Mouse (Mus musculus) brain, embryonic 18.5 days (tissue): ENCODE measurements around the gene Nyap1.

ENCODE experiments used
- DNase-seq: peaks from one replicate; pipeline ENCODE4 v3.0.0-alpha.2; 2012; ENCODE audit warnings: low read depth, low spot score

Gene Nyap1

DNA sequence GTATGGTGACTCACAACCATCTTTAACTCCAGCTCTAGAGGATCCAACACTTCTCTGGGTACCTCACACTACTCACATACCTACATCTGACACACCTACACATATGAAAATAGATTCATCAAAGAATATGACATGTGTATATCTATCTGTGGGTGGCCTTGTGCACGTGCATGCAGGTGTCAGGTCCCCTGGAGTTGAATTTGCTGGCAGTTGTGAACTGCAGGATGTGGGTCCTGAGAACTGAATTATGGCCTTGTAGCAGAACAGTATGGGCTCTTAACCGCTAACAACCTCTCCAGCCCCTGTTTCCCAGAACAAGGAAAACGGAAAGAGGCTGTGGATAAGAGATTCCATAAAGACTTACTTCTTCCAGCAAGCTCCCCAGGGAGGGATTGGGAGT lies 42.3 kb downstream of the Nyap1 start:
- DNase-seq, result no peak

DNA sequence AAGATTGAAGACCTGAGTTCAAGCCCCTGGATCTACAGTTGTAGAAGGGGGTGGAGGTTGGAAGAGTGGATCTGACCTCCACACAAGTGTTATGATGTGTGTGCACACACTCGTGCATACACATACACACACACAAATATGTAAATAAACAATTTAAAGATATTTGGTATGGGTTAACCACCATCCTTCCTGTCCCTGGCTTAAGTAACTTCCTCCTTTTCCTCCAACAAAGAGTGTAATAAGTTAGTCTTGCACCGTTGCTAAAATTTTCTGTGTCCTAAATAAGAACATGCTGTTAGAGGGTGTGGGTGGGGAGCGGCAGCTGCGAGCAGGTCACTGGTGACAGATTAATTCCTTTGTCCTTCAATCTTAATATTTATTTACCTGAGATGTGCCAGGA lies 45.5 kb downstream of the Nyap1 start:
- no peak for DNase-seq

DNA sequence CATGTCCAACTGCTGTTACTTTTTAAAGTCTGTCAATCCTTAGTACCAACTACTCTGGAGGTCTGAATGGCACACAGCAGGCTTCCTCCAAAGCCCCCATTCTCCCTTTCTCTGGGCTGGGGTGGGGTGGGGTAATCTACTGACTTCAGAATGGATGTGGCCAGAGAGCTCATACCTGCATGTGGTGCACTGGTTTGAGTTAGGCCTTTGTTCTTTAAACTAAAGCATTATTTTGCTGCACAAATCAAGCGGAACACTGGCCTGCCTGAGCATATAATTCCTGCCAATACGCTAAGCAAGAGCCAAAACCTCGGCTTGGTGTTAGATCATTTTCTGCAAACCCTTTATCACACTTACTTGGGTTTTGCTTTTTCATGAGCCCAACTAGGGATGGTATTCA lies 46.6 kb downstream of the Nyap1 start:
- no peak for DNase-seq

DNA sequence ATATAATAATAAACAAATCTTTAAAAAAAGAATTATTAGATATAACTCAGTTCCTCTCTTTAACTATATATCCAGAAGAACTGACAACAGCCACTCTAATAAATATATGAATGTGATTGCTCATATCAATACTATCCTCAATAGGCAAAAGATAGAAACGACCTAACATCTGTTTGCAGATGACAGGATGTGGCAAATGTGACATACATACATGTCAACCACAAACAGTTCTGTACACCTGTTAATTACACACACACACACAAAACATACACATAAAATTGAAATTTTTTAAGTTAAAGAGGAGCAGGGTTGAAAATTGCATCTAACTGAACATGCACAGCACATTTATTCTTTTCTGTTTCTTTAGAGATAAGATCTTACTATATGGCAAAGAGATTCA lies 49.5 kb downstream of the Nyap1 start:
- no peak for DNase-seq

DNA sequence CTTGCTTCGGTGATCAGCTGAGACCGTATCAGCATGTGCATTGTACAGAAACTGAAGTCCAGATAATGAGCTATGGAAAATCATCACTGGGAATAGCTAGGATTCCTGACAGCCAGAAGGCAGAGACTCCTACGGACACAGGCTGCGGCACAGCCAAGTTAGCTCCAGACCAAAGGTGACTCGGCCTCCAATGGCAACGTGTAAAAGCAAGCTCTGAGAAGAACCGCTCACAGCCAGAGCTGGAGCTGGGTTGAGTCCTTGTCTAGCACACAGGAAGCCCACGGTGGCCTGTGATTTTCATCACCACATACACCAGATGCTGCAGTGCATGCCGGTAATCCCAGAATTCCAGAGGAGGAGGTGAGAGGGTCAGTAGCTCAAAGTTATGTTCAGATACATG lies 50.9 kb downstream of the Nyap1 start:
- no peak for DNase-seq

DNA sequence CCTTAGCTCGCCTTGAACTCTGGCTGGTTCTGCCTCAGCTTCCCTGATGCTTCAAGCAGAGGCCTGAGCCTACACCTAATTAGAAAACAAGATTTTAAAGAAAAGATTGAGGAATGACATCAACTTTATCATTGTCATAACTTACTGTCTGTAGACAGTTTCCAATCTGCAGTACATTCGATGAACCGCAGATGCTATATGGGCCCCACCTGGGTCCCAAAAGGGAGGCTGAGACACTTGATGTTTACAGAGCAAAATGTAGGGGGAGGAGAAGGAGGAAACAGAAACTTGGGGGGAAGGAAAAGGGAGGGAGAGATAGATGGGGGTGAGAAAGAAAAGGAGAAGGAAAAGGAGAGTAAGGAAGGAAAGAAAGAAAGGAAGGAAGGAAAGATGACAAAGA lies 51.4 kb downstream of the Nyap1 start:
- no peak for DNase-seq

DNA sequence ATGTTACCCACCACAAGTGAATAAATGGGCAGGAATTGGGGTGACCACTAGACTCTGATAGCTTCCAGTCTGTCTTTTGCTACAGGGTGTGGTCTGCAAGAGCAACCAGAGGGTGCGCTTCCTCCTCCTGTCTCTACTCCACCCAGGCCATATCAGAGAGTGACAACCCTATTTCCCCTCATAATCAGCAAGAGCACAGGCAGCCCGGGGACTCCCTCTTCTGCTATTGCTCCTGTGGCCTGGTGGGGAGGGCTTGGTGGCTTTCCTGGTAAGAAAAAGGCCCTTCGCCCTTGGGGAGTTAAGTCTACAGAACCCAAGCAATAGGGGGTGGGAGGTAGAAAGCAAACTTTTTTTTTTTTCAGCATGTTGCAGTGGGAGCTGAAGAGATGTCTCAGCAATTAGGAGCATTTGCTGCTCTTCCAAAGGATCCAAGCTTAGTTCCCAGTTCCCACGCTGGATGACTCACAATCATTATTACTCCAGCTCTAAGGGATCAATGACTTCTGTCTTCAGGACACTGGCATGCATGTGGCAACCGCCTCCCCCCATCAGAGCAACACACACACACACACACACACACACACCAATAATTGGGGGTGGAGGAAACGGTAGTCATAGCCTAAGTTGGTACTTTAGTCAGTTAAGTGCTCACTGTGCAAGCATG lies 55.1 kb downstream of the Nyap1 start:
- no peak for DNase-seq

DNA sequence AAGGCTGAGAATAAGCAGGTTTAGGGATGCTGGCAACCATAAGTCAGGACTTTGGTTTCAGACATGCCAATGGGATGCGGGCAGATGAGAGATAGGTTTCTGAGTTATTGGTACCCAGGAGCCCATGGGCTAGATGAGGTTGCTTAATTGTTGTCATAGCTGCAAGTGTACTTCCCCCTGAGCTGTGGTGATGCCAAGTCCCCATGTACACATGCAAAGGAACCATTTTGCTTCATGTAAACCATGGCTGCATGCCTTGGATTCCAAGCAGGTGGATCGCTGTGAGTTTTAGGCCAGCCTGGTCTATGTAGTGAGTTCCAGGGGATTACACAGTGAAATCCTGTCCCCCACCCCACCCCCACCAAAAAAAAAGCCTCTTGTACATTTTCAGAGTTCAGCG lies 55.8 kb downstream of the Nyap1 start:
- no peak for DNase-seq

DNA sequence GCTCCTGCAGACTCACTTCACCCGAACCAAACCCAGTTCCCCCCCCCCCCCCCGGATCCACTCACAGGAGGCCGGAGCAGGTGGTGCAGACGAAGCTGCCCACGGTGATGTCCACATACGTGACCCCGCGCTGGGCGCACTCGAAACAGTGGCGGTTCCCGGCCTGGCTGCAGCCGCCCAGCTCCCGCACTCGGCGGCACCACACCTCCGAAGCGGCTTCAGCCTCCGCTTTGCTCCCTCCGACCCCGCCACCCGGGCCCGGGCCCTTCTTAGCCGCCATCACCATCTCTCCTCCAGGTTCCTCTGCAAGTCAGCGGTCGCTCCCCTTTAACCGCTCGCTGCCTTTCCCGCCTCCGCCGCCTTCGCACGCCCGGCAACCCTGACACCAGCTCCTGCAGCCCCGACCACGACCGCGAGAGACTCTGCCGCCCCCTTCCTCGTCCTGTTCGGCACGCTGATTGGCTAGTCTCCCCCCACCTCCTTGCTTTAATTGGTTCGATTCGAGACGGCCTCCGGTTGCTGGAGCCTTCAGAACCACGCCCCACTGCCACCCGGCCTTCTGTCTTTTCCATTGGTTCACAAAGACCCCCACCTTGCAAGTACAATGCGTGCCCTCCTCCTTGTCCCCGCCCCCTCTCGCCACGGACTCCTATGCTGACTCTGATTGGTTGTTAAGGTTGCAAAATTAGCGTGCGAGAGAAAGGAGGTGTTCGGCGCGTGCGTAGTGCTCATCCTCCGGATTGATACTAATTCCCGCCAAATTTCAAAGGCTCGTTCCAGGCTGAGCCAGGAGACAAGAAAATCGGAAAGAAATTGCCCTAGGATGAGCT lies 56.9 kb downstream of the Nyap1 start, which contains the start of gene Agfg2:
Gene Agfg2, minus strand, starts transcription at position 433 of the 830 bp plus-strand sequence.
- peak; percentile 100 for DNase-seq

DNA sequence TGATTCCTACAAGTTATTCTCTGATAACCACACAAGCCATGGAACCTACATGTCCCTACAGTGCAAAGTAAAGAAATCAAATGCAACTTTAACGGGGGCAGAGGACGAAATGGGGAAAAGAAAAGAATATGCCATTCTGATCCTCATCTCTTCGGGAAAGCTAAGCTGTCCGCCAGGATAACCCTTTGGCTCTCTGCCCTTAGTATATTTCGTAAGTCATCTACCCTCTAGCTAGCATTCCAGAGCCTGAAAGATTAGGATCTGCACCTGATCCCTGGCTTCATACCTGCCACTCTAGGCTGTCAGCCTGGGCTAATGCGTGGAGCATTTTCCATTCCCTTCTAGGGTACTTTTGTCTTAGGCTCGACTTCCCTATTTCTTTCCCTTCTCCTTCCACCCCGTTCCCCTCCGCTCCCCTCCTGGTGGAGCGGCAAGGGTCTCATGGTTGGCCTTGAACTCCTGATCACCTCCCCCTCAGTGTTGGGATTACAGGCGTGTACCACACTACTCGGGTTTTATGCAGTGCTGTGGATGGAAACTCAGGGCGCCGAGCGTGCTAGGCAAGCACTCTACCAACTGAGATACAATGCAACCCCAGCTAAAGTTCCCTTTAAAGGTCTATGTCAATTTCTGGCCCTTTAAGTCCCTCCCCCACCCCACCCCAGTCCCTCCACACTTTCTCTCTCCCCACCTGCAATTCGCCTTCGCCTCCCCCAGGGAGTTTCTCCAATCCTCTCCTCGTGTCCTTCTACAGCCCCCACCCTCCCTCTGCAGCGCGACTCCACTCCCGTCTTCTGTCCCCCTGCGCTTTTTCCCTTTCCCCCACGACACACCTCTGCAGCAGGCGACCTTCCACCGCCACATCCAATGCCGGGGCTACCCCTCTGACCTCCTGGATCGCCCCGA lies 57.8 kb downstream of the Nyap1 start:
- no peak for DNase-seq

DNA sequence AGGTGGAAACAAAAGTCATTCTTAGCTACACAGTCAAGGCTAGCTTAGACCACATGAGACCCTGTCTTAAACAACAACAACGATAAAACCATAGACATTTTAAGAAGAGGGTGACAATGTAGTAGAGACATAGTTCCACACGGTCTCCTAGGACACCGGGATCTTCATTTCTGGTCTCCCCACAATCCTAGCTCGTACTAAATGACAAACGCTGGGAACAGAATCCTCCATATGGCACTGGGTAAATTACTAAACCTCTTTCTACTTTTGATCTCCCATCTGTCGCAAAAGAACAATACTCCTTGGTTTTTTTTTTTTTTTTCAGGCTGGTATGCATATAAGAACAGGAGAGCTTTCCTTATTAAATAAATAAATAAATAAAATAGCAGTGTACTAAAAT lies 58.9 kb downstream of the Nyap1 start:
- DNase-seq, result no peak
